Mouse (Mus musculus) heart, postnatal 0 days (tissue): ENCODE data around the gene Adgrg3.

Experiments used
- CTCF ChIP-seq: IDR thresholded peaks from 2 replicates; pipeline ENCODE4 v1.5.1; 2016; ENCODE audit warnings: antibody characterized with exemption, control low read depth, low read depth
- EP300 ChIP-seq: IDR thresholded peaks from 2 replicates; pipeline ENCODE4 v1.6.1; 2016; ENCODE audit warnings: antibody characterized with exemption, low read depth

DNA sequence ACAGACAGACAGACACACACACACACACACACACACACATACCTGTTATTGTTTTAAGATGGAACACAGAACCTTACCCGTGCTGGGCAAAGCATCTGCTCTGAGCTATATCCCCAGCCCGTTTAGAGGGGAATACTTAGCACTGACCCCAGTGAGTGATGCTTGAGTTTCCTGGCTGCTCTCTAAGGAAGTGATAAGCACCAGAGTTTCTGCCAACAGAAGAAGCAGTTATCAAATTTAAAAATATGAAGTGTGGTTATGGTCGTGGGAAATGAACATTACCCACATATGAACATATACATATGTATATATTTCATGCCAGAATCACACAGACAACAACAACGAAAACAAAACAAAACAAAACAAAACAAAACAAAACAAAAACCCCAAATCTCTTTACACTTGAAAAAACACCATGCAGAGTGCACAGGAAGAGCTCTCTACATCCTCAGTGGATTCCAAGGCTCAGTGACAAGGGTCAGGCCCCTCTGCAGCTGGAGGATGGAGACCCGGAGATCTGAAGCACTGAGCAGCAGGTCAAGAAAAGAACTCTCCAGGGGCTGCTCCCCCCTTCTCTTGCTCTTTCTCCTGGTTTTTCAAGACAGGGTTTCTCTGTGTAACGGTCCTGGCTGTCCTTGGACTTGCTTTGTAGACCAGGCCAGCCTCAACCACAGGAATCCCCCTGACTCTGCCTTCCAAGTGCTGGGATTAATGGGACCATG lies 42.5 kb downstream of the Adgrg3 start:
- no peak for TF ChIP-seq EP300
- no peak for TF ChIP-seq CTCF
